Mouse (Mus musculus) olfactory bulb, adult 2 months (tissue): ENCODE measurements around the gene Cwc25.

Experiments used
- CTCF ChIP-seq: fragments of 200-500 bp; IDR thresholded peaks from 2 replicates; pipeline ENCODE4 v1.5.1; 2012; ENCODE audit warnings: low read depth, mild to moderate bottlenecking, low read length, moderate library complexity; ENCODE audit not compliant: insufficient read depth
- POLR2A ChIP-seq: fragments of 200-500 bp; IDR thresholded peaks from 2 replicates; pipeline ENCODE4 v1.6.1; 2012; ENCODE audit warnings: mild to moderate bottlenecking, low read depth, low read length, moderate library complexity; ENCODE audit not compliant: insufficient read depth

GRCm38 (mm10) chr11:97800691-97801408, 34.5 kb upstream of the Cwc25 start:
- TF ChIP-seq CTCF: no peak
- TF ChIP-seq POLR2A: no peak
